Mouse (Mus musculus): ENCODE results near the gene Dusp16.

Dusp16 gene

DNA sequence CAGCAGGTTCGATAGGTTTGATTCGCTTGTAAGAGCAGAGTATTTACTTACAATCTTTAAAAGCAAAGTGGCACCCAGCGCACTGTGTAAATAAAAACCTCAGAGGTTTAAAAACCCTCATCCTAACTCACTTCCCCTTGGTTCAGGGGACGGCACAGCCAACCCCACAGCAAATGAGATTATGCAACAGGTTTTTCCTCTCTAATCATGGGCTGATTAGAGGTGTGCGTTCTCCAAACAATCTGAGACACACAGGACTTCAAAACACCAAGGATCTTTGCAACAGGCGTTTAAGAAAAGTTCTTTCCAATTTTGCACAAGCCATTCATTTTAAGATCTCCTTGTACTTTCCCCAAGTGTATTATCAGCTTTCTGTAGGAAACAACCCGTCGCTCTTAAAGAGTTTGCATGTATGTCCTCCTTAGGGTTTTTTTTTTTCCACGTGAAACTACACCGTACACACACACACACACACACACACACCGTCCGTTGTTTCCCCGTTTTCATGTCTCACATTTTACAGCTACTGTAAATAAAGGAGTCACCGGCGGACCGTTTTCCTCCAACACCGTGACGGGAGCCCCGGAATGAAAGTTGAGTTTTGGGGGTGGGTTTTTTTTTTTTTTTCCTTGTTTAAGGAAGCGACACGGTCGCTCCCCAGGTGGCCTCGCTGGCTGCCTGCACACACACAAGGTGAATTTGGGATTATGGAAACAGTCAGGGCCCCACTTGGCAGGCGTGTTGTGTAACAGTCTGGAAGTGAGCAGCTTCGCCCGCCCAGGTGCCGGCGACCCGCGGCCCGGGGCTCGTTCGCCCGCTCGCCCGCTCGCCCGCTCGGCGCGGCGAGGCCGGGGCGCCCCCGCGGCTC is 940 bp downstream of the Dusp16 start:
- DNase-seq = no peak

DNA sequence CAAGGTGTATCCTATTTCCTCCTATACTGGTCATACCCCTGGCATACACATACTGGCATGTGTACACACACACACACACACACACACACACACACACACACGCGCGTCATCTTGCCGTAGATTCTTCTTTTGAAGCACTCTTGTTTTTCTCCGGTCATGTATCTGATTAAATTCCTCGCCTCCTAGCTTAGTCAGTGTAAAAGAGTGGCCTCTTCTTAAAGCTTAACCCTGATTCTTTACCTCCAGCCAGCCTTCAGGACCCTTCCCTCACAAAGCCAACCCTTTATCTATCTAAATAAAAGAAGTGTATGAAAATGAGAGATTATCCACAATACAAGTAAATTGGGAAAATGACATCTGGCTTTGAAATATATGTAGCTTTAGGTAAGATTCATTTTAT is 3.3 kb downstream of the Dusp16 start:
- no peak for DNase-seq

DNA sequence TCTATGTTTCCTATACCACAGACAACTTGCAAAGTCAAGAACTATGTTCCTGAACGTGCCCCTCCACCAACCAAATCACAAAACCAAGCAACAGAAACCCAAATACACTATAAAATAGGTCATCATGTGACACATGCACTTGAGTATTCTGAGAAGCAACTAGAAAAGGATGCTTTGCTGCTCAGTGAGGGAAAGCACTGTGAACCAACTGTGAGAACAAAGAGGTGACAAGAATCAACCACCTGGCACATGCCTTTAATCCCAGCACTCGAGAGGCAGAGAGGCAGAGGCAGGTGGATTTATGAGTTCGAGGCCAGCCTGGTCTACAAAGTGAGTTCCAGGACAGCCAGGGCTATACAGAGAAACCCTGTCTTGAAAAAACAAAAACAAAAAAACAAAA is 6.0 kb downstream of the Dusp16 start:
- DNase-seq = no peak

DNA sequence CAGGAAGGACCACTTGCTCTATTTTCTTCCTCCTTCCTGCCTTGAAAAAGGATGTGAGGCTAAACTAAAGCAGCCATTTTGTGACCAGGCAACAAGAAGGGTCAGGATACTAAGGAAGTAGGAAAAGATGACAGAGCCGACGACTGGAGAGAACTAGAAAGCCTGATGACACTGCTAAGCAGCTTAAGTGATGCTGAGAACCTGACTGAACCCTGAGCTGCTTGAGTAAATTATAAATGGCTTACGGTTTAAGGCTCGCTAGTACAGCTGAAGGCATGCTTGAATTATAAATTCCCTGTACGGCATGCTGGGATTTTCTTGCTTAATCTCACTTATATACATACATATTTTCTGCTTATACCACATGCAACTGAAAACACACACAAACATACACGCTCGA is 9.5 kb downstream of the Dusp16 start:
- DNase-seq = no peak

DNA sequence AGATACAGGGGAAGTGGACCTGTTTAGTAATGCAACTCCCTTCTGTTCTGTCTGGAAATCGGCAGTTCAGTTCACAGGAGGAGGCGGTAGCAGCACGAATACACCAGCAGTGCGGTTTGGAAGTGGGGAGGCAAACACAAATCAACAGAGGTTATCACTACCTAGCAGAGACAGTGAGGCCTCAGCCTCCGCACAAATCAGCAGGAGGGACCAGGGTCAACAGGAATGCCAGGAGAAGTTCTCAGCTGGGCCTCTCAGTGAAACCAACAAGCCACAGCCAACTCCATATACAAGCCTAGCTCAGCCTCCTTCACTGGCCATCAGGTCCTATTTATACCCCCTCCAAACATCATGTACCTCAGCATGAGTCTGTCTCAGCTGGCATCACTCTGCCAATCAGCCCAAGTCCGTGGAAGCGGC is 10.9 kb downstream of the Dusp16 start:
- DNase-seq = no peak

- DNase-seq = no peak
Measured at GRCm38 (mm10) chr6:134780024-134780423, 12.4 kb downstream of the Dusp16 start.

- DNase-seq = no peak
Measured at GRCm38 (mm10) chr6:134773961-134774360, 18.5 kb downstream of the Dusp16 start.

DNA sequence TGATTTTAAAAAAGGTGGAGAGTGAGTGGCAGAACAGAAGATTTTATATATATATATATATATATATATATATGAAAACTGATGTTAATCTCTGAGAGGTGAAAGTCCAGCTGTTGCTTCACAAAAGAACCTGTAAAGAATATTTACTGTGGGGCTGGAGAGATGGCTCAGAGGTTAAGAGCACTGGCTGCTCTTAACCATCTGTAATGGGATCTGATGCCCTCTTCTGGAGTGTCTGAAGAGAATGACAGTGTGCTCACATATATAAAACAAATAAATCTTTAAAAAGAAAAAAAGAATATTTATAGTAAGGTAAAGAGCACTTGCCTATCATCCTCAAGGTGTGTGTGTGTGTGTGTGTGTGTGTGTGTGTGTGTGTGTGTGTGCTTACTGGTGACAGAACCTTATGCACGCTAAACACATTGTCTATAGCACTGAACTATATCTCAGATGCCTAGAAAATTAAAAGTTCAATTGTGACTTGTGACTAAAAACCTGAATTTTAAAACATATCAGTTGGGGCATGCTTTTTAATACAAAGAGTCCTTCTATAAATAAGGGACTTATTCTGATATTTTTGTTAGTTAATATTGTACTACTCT is 19.0 kb downstream of the Dusp16 start:
- DNase-seq = no peak

DNA sequence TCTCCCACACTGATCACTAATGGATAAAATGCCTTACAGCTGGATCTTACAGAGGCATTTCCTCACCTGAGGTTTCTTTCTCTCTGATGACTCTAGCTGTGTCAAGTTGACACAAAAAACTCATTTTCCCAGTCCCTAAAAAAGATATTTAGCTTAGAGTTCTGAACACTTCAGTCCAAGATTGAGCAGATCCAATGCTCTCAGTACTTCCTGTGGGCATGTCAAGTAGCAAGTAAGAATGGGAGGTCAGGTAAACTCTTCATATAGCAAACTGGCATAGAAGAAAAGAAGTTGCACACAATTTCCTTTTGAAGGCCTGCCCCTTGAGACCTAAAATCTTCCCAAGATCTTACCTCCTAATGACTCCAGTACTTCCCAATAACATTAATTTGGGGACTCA is 22.1 kb downstream of the Dusp16 start:
- no peak for DNase-seq

GRCm38 (mm10) chr6:134764441-134765061 is 27.9 kb downstream of the Dusp16 start:
- DNase-seq = no peak

GRCm38 (mm10) chr6:134763436-134763835 is 29.0 kb downstream of the Dusp16 start:
- no peak for DNase-seq

GRCm38 (mm10) chr6:134761808-134762207 is 30.6 kb downstream of the Dusp16 start:
- DNase-seq = no peak

- no peak for DNase-seq
Measured at GRCm38 (mm10) chr6:134760926-134761544, 31.4 kb downstream of the Dusp16 start.

DNA sequence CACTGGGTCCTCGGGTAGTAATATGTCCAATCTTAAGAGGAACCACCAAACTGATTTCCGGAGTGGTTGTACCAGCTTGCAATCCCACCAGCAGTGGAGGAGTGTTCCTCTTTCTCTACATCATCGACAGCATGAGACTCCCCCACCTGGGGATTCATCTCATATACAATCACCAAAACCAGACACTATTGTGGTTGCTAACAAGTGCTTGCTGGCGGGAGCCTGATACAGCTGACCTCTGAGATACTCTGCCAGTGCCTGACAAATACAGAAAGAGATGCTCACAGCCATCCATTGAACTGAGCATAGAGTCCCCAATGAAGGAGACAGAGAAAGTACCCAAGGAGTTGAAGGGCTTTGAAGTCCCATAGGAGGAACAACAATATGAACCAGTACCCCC is 36.4 kb downstream of the Dusp16 start:
- no peak for DNase-seq

DNA sequence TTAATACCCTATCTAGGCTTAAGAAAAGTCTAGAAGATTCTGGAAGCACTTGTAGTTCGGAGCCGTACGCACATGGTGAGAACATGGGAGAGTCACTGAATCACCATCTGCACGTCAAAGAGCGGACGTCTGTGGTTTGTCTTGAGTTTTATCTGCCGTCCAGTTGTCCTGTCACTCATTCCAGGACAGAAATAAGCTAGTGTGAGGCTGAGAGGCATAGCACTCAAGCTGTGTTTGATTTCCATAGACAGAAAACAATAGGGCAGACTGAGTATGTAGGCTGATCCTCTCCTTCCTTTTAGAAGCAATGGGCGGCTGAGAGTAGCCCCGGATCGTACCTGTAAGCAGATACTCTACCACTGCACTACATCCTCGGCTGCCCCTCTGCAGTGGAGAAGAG is 38.6 kb downstream of the Dusp16 start:
- DNase-seq = no peak

DNA sequence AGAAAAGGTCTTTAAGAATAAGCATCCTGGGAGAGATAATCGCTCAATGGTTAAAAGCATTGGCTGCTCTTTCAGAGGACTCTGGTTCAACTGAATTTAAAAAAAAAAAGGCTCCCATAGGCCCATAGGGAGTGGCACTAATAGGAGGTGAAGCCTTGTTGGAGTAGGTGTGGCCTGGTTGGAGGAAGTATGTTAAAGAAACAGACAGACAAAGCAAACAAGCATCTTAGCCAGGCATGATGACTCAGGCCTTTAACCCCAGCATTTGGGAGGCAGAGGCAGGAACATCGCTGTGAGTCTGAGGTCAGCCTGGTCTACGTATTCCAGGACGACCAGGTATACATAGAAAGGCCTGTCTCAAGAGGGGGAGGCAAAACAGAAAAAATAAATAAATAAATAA is 39.0 kb downstream of the Dusp16 start:
- no peak for DNase-seq

DNA sequence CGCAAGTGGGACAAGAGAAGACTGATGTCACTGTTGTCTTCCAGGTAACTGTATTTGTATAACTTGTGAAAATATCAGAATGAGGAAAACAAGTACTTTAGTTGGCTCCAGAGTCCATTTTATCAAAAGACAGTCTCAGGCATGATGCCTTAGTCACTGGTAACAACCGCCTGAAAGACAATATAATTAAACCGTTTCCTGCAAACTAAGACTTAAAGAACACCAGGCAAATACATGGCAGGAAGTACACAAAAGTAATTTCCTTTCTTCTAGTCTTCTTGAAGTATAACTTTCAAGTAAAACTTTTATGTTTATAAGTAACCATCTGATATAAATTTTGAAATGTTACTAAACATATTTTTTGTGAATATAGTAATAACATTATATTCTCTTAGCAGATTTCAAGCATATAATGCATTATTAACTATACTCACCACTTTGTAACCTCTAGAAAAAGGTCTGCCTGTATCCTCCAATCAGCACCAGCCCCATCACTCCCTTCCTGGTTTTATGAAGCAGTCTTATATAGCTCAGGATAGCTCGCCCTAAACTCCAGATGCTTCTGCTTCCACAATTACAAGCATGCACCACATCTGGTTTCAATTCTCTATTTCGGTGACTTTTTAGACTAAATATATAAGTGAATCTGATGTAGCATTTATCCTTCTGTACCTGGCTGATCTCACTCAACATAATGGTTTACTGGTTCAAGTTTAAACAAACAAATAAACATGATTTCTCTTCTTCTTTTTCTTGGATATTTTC is 40.4 kb downstream of the Dusp16 start:
- no peak for DNase-seq

- DNase-seq = no peak
Measured at GRCm38 (mm10) chr6:134751087-134751486, 41.3 kb downstream of the Dusp16 start.

GRCm38 (mm10) chr6:134748126-134748525 is 44.3 kb downstream of the Dusp16 start:
- DNase-seq = no peak

GRCm38 (mm10) chr6:134745876-134746275 is 46.5 kb downstream of the Dusp16 start:
- no peak for DNase-seq

DNA sequence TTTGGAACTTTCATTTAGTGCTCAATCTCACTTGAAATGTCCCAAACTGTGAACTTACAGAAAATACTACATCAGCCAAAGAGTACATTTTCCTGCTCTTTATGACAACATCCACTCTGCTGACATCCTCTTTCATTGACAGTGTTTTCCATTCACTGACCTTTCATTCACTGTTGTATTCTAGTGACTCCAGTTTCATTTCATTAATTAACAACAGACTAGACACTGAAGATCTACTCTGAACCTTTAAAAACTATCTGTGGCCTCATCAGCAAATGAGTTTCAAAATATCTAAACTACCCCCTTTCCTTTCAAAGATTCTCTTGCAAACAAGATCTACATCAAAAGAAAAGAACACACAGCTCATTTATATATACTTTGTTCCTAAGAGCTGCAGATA is 48.9 kb downstream of the Dusp16 start:
- no peak for DNase-seq

DNA sequence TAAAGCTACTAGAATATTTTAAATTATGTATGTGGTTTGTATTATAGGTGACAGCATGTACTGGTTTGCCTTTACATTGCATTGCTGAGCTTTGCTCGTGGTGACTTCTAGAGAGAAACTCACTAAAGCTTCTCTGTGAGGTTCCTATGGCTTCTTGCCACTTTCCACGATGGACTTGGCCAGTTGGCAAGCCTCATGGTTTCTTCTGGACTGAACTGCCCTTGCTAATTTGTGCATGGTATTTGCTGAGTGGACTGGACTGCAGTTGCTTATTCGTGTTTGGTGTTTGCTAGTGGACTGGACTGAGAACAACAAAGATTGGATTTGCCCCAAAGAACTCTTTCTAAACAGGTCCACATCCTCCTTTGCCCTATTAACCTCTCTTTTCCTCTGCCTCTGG is 55.6 kb downstream of the Dusp16 start:
- no peak for DNase-seq

- no peak for DNase-seq
Measured at GRCm38 (mm10) chr6:134733800-134734221, 58.6 kb downstream of the Dusp16 start.
